Mouse (Mus musculus) cerebellum, postnatal 36 days (tissue): Measurements from ENCODE around the gene Proz.
"Not testable (repeated sequence)": the region's sequence is repeated elsewhere in the genome, so short reads cannot be mapped to it uniquely, and the experiment has no call there.

Source experiments
- DNase-seq, 2 experiments: peaks; one replicate each; pipeline ENCODE4 v3.0.0; 2021 to 2022; ENCODE audit warnings: mixed read lengths in 2 of 2

The Proz gene

DNA sequence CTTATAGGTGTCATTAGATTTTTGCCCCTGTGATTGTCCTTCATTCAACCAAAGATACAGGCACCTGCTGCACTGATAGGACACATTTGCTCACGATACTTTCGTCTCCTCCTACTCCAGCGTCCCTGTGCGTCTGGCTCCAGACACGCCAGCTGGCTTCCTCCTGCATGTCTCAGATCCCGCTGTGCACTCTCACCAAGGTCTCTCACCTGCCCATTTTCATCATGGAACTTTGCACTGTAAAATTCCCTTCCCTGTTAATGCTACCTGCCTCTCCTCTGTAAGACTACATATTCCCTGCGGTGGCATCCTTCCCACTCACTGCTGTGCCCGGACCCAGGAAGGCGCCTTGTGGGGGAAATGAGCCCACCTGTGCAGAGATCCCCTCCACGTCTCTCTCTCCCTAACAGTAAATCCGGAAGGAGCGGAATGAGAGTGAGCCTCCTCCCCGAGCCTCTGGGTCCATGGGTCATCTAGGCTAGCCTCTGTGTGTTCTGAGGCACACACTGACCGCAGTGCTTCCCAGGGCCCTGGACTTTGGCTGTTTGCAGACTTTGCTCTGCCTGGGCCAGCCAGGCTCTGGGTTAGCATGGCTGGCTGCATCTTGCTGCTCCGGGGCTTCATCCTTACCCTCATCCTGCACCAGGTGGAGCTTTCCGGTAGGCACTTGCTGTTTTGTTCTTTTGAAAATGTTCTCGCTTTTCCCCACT is at the start of gene Proz:
Gene Proz, plus strand, starts transcription at position 474 of the 710 bp plus-strand sequence.
- no peak for DNase-seq

DNA sequence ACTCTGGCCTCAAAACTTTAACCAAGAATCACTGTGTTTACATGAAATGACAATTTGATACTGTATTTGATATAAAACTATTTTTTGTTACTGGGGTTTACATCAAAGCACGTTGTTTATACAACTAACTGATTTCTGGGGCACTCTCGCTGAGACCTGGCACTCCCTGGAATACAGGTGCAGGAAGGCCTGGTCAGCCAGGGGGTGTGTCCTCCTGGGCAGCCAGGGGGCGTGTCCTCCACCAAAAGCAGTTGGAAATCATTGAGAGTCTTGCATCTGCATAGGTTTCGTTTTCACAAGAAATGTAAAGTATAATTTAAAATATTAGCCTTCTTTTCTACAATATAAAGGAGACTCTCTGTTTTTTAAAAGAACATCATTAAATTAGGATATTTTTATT is 41.2 kb upstream of the Proz start:
- no peak for DNase-seq

DNA sequence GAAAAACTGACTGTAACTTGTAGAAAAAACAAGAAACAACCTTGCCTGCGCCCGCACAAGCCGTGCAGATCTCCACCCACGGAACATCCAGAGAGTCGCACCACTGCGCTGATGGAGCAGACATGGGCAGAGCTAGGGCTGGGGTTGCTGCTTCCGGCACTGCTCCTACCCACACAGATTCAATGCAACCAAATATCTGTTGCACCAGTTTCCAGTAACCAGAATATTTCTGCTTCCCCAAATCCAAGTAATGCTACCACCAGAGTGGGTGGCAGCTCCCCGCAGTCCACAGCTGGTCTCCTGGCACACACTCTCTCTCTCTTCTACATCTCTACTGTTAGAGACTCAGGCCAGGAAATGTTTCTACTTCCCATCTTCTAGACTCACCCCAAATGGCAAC is 38.9 kb upstream of the Proz start:
- no peak for DNase-seq

DNA sequence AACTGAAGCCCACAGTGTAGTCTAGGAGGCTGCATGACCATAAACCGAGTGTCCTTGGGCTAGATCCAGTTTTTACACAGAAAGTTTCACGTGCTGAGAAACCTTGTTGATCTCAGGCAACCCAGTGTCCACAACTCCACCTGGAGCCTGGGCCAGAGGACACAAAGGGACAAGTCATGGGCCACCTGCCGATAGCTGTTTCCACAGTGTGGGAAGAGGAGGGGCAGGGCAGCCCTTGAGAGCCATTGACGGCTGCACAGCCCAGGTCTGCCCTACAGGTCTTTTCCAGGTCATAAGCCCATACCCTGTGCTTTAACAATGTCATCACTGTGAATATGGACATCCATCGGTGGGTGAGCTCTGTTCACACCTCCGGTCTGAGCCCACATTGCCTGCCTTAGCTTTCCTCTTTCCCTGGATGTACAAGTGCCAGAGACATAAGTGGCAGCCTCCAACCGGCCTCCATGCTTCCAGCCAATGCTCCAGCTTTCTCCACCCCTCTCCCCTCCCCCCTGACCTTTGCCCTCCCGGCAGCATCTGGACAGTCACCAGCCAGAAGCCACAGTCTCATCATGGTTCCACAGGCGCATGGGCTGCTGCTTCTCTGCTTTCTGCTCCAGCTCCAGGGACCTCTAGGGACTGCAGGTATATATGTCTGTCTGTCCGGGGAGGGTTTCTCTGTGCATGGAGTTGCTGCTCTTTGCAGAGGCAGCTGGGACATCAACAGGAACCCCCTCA is 35.1 kb upstream of the Proz start, which contains the start of gene F7:
Gene F7, plus strand, starts transcription at position 548 of the 738 bp plus-strand sequence.
- no peak for DNase-seq

DNA sequence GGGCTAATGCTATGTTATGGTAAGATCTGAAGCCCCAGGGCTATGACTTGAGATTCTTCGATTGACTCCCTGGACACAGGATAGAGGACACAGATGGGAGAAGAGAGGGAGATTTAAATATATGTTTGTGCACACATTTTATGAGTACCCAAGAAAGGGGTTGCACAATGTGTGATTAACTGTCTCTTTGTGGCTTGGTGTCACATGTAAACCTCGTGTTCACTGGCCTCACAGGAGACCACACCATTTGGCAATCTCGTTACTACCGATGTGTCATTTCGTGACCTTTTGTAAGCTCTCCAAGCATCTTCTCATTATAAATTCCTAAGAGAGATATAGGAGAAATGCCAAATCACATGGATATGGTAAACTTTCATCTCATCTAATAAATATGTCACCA is 33.1 kb upstream of the Proz start:
- DNase-seq, result no peak

DNA sequence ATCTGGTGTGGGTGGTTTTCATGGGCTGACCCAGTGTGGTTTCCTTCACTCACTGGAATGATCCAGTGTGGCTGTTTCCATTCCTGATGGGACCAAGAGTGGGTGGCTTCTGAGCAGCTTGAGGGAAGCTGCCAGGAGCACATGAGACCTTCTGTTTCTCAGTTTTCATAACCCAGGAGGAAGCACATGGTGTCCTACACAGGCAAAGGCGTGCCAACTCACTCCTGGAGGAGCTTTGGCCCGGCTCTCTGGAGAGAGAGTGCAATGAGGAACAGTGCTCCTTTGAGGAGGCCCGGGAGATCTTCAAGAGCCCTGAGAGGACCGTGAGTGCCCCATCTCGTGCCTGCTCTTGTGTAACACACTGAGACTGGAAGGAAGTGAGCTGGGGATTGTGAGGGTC is 32.2 kb upstream of the Proz start:
- peak; percentile 27 to 30 for DNase-seq

DNA sequence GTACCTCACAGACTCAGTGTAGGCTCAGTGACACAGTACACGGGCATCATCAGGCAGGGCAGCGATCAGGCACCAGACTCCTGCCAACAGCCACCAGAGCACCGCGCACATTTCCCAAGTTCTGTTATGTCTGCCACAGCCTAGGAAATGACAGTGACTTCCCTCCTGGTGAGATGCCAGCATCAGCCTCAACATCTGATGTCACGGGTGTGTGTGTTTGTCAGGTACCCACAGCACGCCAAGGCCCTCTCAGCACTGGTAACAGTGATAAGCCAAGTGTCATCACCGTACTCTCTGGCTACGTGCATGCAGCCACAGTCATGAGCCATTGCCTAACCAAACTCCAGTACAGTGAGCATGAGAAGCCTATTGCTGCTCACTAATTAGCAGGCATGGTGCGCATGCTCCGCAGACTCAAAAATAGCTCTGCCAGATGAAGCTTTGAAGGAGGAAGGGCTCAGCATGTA is 24.3 kb upstream of the Proz start:
- DNase-seq, result no peak

DNA sequence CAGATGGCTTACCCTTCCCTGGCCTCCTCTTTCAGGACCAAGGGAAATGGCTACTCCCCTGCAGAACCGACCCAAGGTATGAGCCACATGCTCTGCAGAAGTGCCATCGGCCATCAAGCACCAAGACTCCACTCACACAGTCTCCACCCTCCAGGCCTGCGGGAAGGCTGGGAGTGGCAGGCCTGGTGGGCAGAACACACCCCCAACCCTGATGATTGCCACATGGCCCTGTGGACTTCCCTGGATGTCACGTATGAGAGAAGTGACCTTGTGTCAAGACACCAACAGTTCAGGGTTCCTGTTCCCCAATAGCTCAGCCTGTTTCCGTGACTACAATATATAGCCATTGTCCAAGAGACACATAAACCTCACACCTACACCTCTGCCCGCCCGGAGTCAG is 23.7 kb upstream of the Proz start, which contains the start of gene F10:
Gene F10, plus strand, starts transcription at position 294 of the 400 bp plus-strand sequence.
- DNase-seq, result no peak

DNA sequence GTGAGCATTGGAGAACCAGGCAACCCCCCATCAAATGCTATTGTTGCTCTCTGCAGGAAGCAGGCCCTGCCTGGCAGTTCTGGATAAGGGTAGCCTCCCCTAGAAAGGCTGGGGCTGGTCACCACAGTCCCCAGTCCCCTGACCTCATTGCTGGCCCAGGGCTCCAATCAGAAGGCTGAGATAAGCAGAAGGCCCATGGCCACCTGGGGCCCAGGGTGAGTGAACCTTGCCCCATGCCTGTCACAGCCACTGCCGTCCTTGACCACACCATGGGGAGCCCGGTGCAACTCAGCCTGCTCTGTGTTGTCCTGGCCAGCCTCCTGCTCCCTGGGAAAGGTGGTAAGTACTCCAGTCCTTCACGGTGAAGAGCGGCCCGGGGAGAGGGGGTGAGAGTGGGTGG is 23.1 kb upstream of the Proz start:
- no peak for DNase-seq

DNA sequence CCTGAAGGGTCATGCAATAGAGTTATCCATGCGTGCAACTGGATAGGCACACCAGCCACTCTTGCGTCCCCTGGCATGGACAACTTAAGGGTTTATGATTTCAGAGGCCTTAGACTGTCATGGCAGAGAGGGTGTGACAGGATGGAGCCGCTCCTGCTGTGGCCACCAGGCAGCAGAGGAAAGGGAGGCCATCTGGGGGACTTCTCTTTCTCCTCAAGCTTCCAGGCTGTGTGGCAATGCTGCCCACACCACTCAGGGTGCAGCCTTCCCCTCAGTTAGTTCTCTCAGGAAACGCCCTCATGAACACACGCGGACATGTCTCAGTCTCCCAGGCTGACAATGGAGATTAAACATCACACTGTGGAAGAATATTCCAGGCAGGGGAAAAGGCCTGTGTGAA is 21.7 kb upstream of the Proz start:
- DNase-seq, result no peak

DNA sequence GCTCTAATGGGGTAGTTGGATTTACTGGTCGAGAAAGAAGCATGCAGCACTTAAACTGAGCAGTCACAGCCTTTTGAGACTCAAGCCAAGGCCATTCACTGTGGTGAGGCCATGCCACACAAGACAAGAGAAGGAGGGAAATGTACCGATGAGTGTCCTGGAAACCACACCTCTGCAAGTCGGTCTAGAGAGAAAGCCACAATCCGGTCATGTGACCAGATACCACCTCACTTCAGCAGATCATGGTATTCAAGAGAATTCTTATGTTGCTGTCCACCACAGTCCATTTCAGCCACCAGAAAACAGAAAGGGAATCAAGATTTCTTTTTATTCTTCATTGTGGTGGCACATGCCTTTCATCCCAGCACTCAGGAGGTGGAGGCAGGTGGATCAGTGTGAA is 19.3 kb upstream of the Proz start:
- no peak for DNase-seq

DNA sequence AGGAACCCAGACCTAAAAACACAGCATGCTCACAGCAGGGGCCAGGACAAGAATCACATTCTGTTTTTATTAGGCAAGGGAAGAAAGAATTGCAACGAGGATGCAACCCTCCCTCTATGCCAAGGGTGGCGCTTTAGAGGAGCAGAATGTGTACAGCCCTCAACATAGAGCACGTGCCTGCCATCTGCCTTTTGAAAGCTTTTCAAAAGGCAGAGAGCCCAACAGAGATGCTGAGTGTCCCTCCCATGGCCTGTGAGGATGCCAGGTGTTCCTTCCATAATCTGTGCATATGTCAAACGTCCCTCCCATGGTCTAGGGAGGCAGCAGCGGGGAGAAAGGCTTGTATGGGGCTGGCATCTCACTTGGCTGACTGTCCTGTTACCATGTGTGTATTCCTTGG is 13.1 kb upstream of the Proz start:
- DNase-seq, result no peak

DNA sequence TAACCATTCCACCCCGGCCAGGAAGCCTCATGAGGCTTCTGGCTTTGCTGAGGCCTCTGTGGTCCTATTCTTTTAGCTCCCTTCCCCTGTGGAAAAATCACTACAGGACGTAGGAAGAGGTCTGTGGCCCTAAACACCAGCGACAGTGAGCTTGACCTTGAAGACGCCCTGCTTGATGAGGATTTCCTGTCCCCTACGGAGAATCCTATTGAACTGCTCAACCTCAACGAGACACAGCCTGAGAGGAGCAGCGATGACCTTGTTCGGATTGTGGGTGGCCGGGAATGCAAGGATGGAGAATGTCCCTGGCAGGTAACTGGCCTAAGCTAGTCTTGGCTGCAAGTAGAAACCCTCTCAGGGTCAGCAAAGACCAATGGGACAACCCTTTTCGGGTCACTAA is 10.2 kb upstream of the Proz start:
- no peak for DNase-seq

DNA sequence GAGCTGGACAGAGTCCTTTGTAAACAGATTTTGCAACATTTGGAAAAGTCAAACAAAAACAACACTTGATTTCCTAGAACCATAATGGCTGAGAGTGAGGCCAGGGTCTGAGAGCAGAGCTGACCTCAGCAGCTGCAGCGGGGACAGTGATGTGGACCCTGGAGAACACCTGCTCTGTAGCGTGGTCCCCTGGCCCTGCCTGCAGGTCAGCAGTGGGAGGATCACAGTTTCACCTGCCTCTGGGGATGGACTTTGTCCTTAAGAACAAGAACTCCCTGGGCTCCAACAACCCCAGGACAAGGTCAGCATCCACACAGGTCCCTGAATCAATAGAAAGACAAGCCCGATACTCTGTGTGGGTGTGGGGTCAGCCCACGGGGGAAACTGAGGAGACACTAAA is 3.4 kb upstream of the Proz start:
- no peak for DNase-seq

DNA sequence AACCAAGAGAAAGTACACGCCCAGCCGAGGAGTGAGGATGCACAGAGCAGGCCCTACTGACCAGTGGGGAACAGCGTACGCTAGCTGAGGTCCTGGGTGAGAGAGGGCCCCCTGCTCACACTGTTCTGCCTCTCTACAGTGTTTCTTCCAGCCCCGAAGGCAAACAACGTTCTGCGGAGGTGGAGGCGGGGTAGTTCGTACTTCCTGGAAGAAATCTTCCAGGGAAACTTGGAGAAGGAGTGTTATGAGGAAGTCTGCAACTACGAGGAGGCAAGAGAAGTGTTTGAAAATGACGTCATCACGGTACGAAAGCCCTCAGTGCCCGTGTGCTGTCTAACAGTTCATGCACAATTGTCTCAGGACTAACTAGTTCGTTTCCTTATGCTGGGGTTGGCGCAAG is 2.4 kb downstream of the Proz start:
- DNase-seq, result no peak

DNA sequence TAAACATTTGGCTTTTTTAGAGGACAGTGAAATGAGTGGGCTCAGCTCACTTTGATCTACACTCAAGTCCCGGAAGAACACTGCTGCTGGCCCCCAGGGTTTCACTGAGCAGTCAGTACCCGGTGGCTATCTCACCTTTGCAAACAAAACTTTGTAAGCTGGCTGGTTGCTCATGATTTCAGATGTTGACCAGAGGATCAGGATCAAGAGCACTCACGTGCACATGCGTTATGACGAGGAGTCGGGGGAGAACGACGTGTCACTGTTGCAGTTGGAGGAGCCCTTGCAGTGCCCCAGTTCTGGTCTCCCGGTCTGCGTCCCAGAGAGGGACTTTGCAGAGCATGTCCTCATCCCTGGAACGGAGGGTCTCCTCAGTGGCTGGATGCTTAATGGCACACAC is 12.5 kb downstream of the Proz start:
- DNase-seq, result no peak

DNA sequence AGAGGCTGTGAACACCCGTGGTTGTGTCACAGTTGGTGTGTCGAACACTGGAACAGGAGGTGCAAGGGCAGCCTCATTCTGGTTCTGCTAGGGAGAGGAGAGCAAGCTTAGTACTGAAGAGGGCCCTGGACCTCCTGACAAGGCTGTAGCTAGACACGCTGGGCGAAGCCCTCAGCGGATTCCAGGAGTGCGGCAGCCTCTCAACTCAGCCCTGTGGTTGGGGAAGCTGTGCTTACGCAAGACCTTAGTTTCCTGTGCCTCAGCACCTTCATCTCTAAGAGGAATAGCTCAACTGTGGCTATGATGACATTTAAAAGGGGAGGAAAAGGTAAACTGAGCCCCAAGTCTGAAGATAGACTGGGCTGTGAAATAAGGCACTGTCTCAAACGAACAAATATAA is 14.3 kb downstream of the Proz start:
- DNase-seq, result no peak

DNA sequence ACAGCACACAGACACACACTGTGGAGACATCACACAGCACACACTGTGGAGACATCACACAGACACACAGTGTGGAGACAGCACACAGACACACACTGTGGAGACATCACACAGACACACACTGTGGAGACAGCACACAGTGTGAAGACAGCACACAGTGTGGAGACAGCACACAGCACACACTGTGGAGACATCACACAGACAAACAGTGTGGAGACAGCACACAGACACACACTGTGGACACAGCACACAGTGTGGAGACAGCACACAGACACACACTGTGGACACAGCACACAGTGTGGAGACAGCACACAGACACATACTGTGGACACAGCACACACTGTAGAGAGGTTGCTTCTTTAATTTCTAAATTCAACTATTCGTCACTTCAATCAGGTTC is 14.9 kb downstream of the Proz start:
- not testable (repeated sequence) for DNase-seq

DNA sequence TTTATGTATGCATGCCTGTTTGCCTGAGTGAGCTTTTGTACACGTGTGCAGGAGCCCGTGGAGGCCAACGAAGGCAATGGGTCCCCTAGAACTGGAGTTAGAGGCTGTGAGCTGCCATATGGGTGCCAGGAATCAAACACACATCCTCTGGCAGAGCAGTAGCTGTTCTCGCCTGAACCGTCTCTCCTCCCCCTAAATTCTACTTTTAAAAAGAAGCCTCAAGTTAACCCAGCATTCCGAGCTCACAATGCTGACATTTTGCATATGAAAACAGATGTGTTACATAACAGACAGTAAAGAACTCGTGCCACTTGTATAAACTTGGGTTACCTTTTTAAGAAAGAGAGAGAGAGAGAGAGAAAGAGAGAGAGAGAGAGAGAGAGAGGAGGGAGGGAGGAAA is 16.8 kb downstream of the Proz start:
- DNase-seq, result no peak

DNA sequence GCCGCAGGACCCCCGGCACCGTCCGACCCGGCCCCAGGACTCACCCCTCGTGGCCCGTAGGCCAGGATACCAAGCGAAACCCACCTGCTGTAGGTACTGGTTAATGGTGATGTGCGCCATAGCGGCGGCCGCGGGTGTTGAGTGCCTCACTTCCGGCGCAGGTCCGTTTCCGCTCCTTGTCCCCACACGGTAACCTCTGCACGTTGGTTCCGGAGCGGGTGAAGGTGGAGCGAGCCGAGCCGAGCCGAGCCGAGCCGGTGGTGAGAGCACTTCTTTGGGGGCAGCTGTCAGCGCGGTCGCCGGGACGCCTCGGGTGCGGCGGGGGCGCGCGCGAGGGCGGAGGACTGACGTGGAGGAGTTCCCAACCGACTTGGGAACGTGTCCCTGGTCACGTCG is 44.0 kb downstream of the Proz start:
- DNase-seq, result peak; percentile 92 to 96

DNA sequence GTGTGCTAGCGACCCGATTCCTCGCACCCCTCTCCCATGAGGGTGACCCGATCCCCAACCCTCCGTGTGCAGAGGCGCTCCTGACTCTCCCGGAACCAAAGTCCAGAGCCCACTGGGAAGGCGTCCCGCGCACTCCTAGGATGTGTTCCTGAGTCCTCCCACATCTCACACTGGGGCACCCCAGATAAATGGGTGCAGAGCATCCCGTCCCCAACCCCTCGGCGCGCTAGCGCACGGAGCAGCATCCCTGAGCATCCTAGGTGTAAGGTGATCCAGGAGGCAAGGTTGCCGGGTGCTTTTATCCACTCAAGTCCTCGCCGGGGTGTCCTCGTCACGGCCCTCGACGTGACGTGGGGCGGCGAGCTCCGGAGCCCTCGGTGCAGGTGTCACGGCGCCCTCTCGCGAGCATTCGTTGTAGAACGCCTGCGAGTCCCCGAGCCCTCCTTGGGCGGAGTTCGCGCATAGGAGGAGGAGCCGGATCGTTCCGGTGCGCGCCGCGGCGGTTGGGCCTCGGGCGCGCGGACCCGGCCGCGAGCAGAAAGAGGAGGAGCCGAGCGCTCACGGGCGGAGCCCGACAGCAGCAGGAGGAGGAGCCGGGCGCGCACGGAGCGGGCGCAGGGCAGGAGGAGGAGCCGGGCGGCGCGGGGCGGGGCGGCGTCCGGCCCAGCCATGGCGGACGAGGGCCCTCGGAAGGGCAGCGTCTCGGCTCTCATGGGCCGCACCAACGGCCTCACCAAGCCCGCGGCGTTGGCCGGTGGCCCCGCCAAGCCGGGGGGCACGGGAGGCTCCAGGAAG is 44.6 kb downstream of the Proz start, which contains the start of the genes Pcid2 and Cul4a:
Gene Pcid2, minus strand, starts transcription at position 373 of the 795 bp plus-strand sequence.
Gene Cul4a, plus strand, starts transcription at position 535 of the 795 bp plus-strand sequence.
- DNase-seq, result peak; percentile 95 to 97

DNA sequence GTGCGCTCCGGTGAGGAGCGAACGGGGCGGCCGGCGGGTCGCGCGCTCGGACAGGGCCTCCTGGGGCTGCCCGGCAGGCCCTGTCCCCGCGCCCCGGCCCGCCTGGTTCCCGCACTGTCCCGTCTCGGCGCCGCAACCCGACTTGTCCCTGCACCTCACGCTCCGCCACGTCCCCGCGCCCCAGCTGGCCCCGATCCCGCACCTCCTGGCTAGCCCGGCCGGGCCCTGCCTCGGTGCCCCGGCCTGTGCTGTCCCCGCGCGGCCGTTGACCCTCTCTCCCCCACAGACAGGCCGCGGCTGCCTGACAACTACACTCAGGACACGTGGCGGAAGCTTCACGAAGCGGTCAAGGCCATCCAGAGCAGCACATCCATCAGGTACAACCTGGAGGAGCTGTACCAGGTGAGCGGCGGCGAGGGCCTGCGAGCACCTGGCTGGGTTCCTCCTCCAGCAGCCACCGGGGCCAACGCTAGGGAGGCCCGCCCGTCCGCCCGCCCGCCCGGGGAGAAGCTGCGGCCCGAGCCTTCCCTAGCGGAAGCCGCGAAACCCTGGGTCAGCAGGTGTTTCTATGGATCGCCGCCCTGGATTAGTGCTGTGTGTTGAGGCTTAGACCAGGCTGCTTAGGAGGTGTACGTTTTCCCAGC is 45.3 kb downstream of the Proz start:
- DNase-seq, result peak in 1 of 2 experiments; percentile 67
